In the genomic region with DNA sequence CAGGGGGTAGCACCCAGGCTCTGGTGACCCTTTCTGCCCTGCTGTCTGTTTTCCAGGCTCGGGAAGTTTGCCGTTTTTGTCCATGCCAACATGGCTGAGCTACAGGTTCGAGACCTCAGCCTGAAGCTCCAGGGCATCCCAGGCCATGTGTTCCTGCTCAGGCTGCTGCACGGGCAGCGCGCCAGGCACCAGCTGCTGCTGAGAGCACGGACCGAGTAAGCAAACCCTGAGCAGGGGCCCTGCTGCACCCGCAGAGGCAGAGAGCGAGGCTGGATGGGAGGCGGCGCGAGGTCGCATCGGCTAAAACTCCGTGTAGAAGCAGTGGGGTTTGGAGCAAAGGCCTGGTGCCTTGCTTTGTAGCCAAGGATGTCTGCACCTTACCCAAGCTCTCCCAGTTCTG, we compare ENCODE assay signal across 12 mouse cellular contexts. TPM values are rescaled to one million over a fixed set of nuclear protein-coding genes. Genes with fewer than 3 reads are reported as not detected.
A peak's percentile ranks its signal among the peaks of the same experiment; 100 is the strongest.
DNase-seq lines count a peak whose midpoint lies in the region; ATAC-seq and TF ChIP-seq lines count a peak whose summit lies in the region.
"Had no signal": no experiment of that assay in that cellular context is flagged by ENCODE, and none has a peak within 500 bp of the region (broad histone marks: within the 10 kb centered on the region; RNA-seq: fewer than 3 reads in every experiment).

No protein-coding gene starts in this region.

- no peak for TF ChIP-seq CTCF in lung, embryonic 14.5 days (IDR thresholded peaks at IDR 0.05; ENCODE audit: low read depth)
- TF ChIP-seq CTCF in midbrain, postnatal 0 days (IDR thresholded peaks at IDR 0.05): no peak

- peak; percentile 67 for DNase-seq in gastrocnemius, postnatal 14 days
- no peak for DNase-seq in gastrocnemius, adult 18-20 months (ENCODE audit: low spot score)
- peak; percentile 85 for DNase-seq in lung, embryonic 14.5 days
- no peak for DNase-seq in lung, adult 18-20 months
- peak; percentile 75 to 76 for DNase-seq in heart, postnatal 10 days
- peak; percentile 55 for DNase-seq in midbrain, postnatal 0 days (ENCODE audit: low spot score)
- no peak for DNase-seq in urinary bladder, postnatal 14 days (ENCODE audit: low spot score)
- no peak for DNase-seq in adrenal gland, postnatal 25 days
- DNase-seq: right cerebral cortex, adult 18-20 months; thymus, postnatal 14 days had no signal

- peak overlapping the region; percentile 65 for H3K27ac ChIP-seq in lung, embryonic 14.5 days (ENCODE audit: low read depth)
- no peak overlapping the region for H3K27ac ChIP-seq in midbrain, postnatal 0 days (ENCODE audit: low read depth, low read length)
- H3K27ac ChIP-seq: layer of hippocampus, adult 2 months; macrophage had no signal

- no peaks in the 10 kb centered on the region for H3K4me1 ChIP-seq in lung, embryonic 14.5 days (ENCODE audit: insufficient read depth)
- H3K4me1 ChIP-seq in midbrain, postnatal 0 days (ENCODE audit: insufficient read depth, low read length): no peaks in the 10 kb centered on the region

- H3K27me3 ChIP-seq in lung, embryonic 14.5 days (ENCODE audit: insufficient read depth, low read length): peaks cover 3% of the 10 kb centered on the region
- H3K27me3 ChIP-seq in midbrain, postnatal 0 days (ENCODE audit: insufficient read depth, low read length): peaks cover 3% of the 10 kb centered on the region; the same call in 1 of the 2 replicates

- 0 out of 2 replicates have a peak overlapping the region, but pooled peaks have one; percentile 8 for H3K4me2 ChIP-seq in lung, embryonic 14.5 days
- no peak overlapping the region for H3K4me2 ChIP-seq in midbrain, postnatal 0 days (ENCODE audit: low read depth, low read length, poor library complexity, severe bottlenecking)

- 56% methylated on average over 16 of the region's 16 CpGs for WGBS in lung, embryonic 14.5 days
- WGBS in midbrain, postnatal 0 days: 66% methylated on average over 16 of the region's 16 CpGs

- H3K9me3 ChIP-seq in lung, embryonic 14.5 days (ENCODE audit: low read depth, low read length): no peaks in the 10 kb centered on the region
- no peaks in the 10 kb centered on the region for H3K9me3 ChIP-seq in midbrain, postnatal 0 days (ENCODE audit: low read length)

- H3K9ac ChIP-seq in lung, embryonic 14.5 days: no peak overlapping the region; the same call in 1 of the 2 replicates
- no peak overlapping the region for H3K9ac ChIP-seq in midbrain, postnatal 0 days (replicated peaks; ENCODE audit: low read length, poor library complexity, severe bottlenecking)

- H3K36me3 ChIP-seq in lung, embryonic 14.5 days (ENCODE audit: insufficient read depth): peaks cover 26% of the 10 kb centered on the region; the same call in 1 of the 2 replicates
- H3K36me3 ChIP-seq in midbrain, postnatal 0 days (ENCODE audit: insufficient read depth, low read length): no peaks in the 10 kb centered on the region

- no peak overlapping the region for H3K4me3 ChIP-seq in lung, embryonic 14.5 days (ENCODE audit: low read depth, low read length)
- no peak overlapping the region for H3K4me3 ChIP-seq in midbrain, postnatal 0 days (ENCODE audit: low read depth, low read length)
- H3K4me3 ChIP-seq: layer of hippocampus, adult 2 months had no signal

- intact Hi-C loops in gastrocnemius, postnatal 14 days (cut with DNase I; ENCODE audit: low total_unique reads): no loop called here
- intact Hi-C loops in heart, postnatal 10 days (cut with DNase I): no loop called here

- ATAC-seq in lung, embryonic 14.5 days (ENCODE audit: insufficient read depth): peak; percentile 72; the same call in 1 of the 2 replicates
- no peak for ATAC-seq in midbrain, postnatal 0 days (ENCODE audit: low FRiP score)

RNA-seq across cellular contexts. Expression of gene Arhgef19, which starts 14.9 kb away (rescaled TPM):
- 1 to 10 TPM; 1.3 to 1.4 TPM for total RNA-seq in gastrocnemius, postnatal 14 days (2021)
- total RNA-seq in gastrocnemius, adult 18-20 months (2021): under 1 TPM; 0.32 to 0.33 TPM
- polyA plus RNA-seq in lung, embryonic 14.5 days (2014; fragmentation: Nextera tagmentation; extraction: Ambion mirVana): 20.1 and 21.1 TPM in 2 replicates
- 10 to 100 TPM; 11.6 to 14.7 TPM for total RNA-seq in heart, postnatal 10 days (2021)
- 0.76 and 1.3 TPM in 2 replicates for total RNA-seq in midbrain, postnatal 0 days (2014; rRNA removed)
- polyA plus RNA-seq in midbrain, postnatal 0 days (2015; fragmentation: Nextera tagmentation; extraction: Ambion mirVana): 1.1 and 1.3 TPM in 2 replicates
- 32.6 and 44.2 TPM in 2 replicates for total RNA-seq in adrenal gland, postnatal 25 days (2021)
- polyA plus RNA-seq: macrophage had no signal

RNA-seq across cellular contexts. Expression of gene Rsg1, which starts 40.5 kb away (rescaled TPM):
- under 1 TPM; 0.21 to 0.38 TPM for total RNA-seq in gastrocnemius, postnatal 14 days (2021)
- under 1 TPM in 1 of 2 experiments, not detected in 1; 0.31 TPM for total RNA-seq in gastrocnemius, adult 18-20 months (2021)
- polyA plus RNA-seq in lung, embryonic 14.5 days (2014; fragmentation: Nextera tagmentation; extraction: Ambion mirVana): 5.3 and 6.3 TPM in 2 replicates
- 1 to 10 TPM; 1.0 to 1.2 TPM for total RNA-seq in heart, postnatal 10 days (2021)
- total RNA-seq in midbrain, postnatal 0 days (2014; rRNA removed): 4.6 and 6.0 TPM in 2 replicates
- polyA plus RNA-seq in midbrain, postnatal 0 days (2015; fragmentation: Nextera tagmentation; extraction: Ambion mirVana): 5.2 and 5.3 TPM in 2 replicates
- 1.4 and 1.7 TPM in 2 replicates for total RNA-seq in adrenal gland, postnatal 25 days (2021)
- polyA plus RNA-seq: macrophage had no signal

RNA-seq across cellular contexts. Expression of gene Epha2, which starts 46.8 kb away (rescaled TPM):
- 1 to 10 TPM; 2.9 to 3.7 TPM for total RNA-seq in gastrocnemius, postnatal 14 days (2021)
- total RNA-seq in gastrocnemius, adult 18-20 months (2021): 1 to 10 TPM; 1.6 to 2.9 TPM
- polyA plus RNA-seq in lung, embryonic 14.5 days (2014; fragmentation: Nextera tagmentation; extraction: Ambion mirVana): 6.9 and 7.6 TPM in 2 replicates
- total RNA-seq in heart, postnatal 10 days (2021): 1 to 10 TPM; 8.1 TPM
- 3.1 and 3.2 TPM in 2 replicates for total RNA-seq in midbrain, postnatal 0 days (2014; rRNA removed)
- 0.27 and 0.30 TPM in 2 replicates for polyA plus RNA-seq in midbrain, postnatal 0 days (2015; fragmentation: Nextera tagmentation; extraction: Ambion mirVana)
- total RNA-seq in adrenal gland, postnatal 25 days (2021): 18.7 and 19.3 TPM in 2 replicates

Comparison
In these comparisons a context has a peak if more than half of its experiments do, and no peak if none do; other contexts are left out.
1. DNase-seq: peak in gastrocnemius, postnatal 14 days (single experiment), lung, embryonic 14.5 days (single experiment), heart, postnatal 10 days (2 of 2) and midbrain, postnatal 0 days (single experiment); none in gastrocnemius, adult 18-20 months (single experiment), lung, adult 18-20 months (0 of 2), urinary bladder, postnatal 14 days (single experiment) and adrenal gland, postnatal 25 days (single experiment).